Mouse (Mus musculus): ENCODE measurements at regions not wholly inside any gene's neighbourhood (a gene's known extent, or its start where the extent isn't known, plus 50 kb on each side); places are given as distances from the start of the nearest gene placed in this dataset.

DNA sequence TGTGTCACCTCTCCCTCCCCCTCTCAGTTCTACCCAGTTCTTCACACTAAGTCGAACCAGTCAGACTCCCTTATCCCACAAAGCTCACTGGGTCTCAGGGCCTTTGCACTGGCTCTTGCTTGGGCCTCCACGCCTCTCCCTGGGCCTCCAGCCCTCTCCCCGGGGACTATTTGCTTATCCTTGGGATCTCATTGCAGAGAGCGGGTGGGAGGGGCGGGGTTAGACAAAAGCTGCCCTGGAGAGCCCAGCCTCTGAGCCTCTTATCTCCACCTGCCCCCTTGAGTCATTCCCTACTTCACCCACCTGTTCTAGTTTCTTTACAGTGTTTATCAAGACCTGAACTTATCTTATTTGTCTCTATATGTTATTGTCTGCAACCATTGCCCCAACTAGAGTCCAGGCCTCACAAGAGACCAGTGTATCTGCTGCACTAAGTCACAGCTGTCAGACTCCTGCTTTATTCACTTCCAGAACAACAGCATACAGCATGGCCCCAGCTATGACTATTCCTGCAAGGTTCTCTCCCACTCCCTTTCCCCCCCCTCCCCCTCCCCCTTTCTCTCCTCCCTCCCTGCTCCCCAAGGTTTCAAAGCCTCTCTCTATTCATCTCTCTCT, 450.7 kb downstream of the Wdr11 start:
- DNase-seq: no peak

DNA sequence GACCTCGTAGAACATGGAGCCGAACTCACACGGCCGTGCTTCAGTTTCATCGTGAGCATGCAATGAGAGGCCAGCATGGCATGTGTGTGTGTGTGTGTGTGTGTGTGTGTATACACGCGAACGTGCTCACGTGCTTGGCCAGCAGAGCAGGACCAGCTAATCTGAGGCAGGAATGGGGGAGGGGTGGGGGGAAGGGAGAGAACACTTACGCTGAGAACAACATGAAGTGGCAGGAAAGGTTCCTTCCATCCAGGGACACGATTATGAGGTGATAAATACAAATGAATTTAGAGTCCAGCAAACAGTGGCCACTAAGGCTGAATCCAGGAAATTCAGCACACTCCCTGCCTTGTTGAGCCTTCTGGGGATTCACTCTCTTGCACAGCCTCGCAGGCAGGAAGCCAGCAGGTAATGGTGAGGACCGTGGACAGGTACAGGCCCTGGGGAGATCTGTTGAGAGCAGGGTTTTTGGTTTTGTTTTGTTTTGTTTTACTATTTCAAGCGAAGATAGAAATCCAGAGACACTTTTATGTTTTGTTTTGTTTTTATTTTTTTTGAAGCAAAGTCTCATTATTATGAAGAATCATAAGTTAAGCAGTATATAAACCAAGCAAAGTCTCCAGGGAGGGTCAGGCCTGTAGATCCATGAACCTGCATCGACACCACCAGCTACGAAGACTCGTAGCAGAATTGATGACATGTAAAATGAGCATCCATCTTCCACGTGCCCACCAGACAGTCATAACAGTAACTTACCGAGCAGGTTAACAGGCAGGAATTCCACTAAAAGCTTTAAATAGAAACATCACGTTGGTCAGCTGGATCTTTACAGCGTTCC, 452.0 kb downstream of the Wdr11 start:
- no peak for DNase-seq

DNA sequence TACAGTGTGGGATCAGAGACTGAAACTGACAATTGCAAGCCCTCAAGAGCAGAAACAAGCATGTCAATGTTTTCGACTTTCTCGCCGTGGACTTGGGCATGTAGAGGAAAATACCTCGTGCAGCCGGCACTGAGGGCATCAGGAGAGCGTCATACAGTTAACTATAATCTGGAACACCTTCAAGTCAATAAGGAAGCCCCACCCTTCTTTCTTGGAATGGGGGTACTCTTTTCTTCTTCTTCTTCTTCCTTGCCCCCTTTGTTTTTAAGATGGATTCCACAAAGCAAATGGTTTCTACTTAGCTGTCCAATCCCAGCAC, 452.5 kb downstream of the Wdr11 start:
- no peak for DNase-seq

DNA sequence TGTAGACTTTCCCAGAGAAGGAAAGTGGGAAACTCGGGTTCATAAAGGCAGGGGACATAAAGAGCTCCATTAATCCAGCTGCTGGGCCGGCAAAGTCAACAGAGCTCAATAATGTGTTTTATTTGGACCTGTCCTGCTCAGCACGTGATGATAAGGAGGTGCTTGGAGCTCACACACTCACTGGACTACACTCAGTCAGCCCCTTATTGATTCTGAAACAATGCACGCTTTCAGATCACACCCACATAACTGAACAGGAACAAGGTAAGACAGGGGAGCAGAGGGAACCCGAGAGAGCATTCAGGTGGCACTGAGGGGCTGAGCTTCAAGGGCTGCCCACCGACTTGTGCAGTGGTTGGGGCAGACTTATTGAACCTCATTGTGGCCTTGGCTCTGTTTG, 452.9 kb downstream of the Wdr11 start:
- no peak for DNase-seq

DNA sequence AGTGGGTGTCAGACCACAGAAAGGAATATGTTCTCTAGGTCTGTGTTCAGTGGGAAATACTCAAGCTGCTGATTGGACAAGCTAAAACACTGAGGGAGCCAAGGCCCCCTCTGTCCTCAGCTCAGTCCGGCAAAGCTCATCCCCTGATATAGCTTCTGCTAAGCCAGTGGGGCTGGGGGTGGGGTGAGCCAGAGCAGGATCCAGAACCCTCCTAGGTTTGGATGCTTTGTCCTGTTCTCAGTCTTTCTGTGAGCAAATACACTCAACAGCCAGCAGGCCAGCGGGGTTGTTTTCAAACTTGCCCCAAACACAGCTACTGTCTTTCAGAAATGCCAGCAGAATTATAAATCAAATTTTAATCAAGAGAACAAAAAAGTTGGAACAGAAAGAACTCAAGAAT, 454.4 kb downstream of the Wdr11 start:
- peak in 1 of 2 experiments; percentile 5 for DNase-seq

DNA sequence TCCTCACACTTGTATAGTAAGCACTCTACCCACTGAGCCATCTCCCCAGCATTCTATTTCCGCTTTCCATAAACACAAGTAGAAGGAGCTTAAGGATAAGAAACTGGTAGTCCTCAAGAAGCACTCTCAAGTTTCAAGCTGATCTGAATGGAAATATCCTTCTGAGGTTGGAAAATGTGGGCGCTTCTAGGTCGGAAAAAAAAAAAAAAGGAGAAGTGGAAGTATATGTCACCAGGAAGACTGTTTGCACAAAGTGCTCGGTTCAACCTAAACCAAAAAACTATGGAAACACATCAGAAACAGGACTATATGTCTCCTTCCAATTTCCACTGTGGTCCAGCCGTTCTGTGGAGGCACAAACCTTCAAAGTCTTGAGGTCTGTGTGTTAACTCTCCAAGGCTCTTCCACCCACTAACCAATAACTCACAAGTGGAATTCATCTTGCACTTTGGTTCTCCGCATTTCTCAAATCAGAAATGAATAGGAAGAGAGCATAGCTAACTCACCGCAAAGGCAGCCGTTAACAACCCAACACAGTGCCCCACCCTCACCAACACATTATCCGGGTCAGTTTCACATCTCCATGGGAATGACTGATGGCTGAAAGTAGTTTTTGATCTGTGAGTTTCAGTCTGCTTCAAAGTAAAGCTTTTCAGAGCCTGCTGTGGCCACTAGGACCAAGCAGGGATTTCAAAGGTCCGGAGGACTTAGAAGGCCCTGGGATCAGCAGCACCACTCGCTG, 455.8 kb downstream of the Wdr11 start:
- no peak for DNase-seq

DNA sequence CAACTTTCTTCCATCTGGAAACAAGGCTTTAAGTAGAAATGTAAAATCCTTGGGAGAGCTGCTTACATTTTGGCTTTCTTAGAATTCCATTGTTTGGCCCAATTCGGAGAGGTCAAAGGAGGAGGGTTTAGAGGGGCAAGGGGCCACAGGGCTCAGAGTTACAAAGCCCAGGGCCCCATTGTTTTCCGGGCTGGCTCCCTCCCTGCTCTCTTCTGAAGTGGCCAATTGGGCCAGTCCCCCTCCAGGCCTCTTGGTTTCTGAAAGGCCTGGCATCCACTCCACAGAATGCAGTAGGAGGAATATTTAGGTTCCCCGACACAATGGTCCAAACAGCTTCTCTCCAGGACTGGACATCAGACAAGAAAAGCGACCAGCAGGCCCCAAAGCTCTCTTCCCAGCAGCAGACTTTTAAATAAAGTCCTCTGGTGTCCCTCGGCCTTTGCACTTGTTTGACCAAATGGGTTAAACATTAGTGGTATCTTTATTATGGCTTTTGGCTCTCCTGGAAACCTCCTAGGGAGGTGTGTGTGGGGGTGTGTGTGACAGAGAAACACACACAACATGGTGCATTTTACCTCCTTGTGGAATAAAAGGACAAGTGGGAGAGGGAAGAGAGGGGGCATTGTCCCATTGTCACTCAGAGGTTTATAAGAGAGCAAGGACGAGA, 456.6 kb downstream of the Wdr11 start:
- no peak for DNase-seq

DNA sequence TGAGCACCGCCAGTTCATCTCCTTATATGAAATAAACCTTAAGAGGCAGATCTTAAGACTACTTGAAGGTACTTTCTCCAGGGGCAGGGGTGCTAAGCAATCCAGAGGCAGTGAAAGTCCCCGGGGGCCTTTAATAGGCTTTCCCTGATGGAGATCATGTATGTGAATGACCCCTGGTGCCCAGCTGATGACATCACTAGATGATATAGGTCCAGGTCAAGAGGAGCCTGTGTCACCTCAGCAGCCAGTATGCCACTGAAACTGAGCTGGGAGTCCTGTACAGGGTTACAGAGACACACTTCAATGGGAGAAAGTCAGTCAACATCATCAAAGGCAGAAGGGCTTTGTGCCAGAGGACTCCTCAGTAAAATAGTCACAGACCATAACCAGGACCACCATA, 457.8 kb downstream of the Wdr11 start:
- no peak for DNase-seq

DNA sequence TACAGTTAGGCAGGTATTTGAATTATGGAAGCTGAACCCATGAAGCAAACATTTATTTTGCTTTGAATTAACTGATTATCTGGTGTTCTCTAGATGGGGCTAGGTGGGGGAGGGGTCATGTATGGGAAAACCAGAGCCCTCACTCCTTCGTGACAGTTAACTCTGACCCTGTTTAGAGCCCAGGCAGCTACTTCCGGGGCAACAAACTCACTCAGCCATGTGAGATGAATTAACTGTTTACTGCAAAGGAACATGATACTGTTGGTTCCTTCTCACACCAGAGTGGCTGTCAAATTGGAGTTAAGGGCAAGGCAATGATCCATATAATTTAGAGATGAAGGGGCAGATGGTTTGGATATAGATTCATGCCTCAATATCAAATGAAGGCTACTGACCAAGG, 458.5 kb downstream of the Wdr11 start:
- DNase-seq: no peak

DNA sequence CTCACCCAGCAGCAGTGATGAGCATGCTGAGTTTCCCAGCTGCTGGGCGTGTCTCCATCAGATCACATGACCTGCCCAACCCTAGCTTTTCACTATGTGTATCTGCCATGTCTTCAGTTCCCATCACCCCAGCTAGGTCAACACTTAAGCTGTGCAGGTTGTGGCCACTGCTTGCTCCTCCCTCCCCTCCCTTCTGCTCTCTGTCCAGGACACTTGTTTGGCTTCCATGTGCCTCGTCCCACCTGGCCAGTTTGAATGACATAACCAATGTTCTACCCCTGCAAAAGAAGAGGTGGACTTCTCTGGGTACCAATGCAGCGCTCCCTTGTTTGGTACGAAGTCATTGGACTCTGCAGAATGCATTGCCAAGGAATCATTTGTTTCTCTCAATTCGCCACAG, 460.7 kb downstream of the Wdr11 start:
- no peak for DNase-seq

DNA sequence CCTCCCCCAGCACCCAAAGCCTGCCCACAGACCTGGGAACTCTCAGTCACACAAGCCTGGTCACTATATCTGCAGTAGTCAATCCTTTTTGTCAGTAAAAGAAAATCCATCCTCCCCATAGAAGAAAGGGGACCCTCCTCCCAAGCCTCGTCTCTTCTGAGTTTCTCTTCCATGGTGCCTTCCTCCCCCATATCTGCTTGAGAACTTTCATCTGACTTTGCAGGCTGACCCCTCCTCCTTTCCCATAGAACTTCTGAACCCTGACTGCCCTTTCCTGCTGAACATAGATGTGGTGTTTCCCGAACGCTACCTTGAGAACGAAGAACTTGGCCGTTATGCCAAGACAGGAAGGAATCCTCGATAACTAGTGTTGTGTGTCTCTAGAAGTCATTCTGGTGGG, 462.5 kb downstream of the Ate1 start:
- DNase-seq: no peak

DNA sequence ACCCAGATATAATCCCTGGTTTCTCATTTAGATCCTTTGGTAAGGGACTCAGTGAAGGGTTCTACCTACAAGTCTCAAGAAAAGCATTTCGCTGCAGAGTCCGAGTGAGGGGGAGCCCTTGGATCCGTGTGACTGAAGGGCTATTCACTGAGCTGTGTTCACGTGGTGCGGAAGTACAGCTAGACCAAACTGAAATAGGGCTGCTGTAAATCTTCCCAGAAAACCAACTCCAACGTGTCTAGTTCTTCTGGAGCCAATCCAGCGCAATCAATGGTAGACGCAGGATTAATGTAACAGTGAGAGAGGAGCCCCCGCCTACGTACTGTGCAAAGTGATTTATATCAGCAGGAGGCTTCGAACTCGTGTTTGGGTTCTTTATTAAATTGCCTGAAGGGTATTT, 461.9 kb downstream of the Ate1 start:
- DNase-seq: no peak

DNA sequence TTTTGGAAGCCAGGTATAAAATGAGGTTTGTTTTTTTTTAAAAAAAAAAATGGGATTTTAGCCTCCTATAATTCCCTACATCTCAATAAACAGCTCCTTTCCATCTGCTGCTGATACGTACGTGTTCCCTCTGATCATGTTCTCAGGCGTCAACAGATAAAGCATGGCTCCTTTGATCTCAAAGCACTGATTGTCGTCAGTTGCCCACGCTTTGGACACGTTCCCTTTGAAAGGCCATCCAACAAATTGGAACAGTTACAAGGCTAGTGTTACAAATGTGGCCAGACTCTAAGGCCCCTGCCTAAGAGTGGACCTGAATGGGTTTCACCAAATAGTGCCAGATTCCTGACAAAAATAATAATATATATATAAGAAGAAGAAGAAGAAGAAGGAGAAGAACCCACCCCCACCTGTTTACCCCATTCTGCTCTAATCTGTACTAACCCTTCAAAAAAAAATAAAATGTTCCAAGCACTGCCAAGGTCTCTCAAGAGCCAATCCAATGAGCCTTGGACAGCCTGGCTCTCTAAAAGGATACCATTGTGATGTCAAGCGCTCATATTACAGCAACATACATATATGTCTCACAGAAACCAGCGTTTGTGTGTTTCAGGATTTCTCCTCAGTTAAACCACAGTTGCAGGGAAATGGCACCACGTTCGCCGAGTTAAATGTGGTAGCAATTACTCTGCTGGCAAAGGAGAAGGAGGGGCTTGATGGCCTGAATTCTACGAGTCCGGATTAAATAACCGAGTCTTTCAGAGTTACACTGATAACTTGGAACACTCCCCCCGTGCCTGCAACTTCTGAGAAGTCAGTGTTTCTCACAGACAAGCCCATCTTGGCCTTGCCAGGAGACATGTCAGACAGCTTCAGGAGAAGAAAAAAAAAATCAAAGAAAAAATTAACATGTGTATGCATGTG, 460.2 kb downstream of the Ate1 start:
- DNase-seq: no peak

DNA sequence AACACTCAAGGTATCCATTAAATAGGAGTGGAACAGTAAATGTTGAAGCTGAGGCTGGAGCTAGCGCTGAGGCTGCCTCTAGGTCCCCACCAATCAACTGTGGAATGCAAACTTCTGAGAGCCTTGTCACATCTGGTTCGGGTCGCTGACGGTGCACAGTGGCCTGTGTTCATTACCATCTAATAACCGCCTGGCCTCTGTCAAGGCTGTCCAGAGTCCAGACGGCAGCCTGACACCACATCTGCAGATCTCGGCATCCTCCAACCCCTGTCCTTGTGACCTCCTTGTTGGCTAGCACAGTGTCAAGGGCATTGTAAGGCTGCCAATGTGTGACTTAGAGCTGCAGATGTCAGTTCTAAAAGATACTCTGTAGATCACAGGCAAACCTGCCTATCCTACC, 455.7 kb downstream of the Ate1 start:
- no peak for DNase-seq

DNA sequence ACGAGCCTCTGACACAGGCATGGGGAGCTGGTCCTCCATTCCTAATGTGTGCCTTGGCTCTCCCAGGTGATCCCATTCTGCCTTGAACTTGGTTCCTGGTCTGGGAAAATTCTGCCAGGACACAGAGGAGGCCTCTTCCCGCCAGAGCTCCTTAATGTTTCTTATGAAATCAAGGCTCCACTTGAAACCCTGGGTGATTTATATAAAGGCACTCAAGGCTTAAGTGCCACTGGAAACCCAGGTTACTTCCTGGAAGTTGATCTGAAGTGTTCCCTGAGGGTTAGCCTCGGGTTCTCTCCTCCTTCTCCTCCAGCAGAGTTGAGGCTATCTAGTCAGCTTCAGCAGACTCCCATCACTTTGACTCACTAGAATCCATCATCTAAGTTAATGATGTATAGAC, 451.9 kb downstream of the Ate1 start:
- DNase-seq: no peak

DNA sequence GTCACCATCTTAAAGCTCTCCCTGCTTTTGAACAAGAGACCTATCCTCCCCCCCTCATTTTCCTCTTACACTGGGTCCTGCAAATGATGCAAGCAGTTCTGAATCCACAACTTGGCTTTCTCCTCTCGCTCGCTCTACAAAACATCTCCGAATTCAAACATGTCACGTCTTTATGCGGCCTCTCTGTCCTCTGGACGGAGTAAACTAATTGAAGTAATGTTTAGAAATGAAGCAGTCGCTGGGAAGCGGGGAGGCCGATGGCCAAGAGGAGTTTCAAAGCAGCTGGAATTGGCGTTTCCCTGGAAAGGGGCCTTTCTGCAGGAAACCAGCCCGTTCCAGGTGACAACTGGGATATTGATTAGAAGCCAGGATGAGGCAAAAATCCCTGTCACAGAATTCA, 446.8 kb downstream of the Ate1 start:
- no peak for DNase-seq

DNA sequence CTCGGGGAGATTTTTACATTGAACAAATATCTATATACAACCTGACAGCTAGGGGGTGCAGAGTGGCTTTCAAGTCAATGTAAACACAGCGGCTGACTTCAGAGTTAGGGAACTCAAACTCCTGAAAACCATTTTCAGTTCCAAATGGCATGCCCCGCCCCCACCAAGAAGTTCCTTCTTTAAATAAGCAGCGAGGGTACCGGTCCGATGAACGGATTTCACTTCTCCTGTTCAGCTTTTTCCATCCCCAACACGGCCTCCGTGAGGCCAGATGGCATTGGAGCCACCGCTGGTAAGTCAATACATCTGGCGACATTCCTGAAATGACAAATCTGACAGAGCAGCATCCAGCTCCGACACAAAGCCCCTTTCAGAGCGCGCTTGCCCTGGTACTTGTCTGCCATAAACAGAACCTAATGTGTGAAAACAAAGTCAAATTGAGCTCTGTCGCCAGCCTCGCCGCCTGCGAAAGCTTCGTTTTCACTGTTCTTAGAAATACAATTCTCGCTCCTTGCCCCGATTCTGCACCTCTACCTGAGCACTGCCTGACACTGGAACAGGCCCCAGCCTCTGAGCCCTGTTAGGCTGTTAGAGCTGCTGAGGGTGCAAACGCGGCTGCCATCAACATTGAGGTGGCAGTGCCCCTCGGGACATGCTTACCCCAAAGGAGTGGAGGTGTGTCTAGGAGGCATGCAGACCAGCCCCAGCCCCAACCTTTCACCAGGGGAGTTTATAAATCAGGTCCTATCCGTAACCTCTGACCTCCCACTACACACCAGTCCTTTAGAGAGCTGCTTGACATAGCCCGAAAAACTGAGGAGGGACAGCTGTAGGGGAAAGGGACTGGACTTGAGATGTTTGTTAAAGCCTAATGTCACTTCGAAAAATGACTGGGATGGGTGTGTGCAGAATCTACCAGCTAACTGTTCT, 446.0 kb downstream of the Ate1 start:
- no peak for DNase-seq

DNA sequence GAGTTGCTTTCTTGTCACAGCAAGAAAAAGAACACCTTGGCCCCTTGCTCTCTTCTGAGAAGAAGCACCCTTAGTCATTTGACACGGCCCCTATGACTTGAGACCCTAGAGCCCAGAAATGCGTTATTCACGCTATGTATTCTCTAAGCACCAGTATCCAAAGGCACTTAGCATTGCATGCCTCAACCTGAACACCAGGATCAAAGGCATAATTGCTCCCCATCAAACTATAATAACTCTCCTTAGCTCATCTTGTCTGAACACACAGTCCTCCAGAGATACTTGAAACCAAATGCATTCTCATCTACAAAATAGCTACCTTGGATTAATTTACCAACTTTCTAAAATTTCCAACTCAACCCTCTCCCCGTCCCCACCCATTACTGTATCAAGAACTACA, 437.5 kb downstream of the Ate1 start:
- DNase-seq: no peak

DNA sequence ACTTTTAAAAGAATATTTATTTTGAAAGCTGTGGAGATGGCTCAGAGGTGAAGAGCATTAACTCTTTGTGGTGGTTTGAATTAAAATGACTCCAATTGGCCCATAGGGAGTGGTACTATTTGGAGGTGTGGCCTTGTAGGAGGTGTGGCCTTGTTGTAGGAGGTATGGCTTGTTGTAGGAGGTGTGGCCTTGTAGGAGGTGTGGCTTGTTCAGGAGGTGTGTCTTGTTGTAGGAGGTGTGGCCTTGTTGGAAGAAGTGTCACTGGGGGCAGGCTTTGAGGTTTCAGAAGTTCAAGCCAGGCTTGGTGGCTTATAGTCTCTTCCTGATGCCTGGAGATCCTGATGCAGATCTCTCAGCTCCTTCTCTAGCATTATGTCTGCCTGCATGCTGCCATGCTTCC, 434.5 kb downstream of the Ate1 start:
- no peak for DNase-seq

DNA sequence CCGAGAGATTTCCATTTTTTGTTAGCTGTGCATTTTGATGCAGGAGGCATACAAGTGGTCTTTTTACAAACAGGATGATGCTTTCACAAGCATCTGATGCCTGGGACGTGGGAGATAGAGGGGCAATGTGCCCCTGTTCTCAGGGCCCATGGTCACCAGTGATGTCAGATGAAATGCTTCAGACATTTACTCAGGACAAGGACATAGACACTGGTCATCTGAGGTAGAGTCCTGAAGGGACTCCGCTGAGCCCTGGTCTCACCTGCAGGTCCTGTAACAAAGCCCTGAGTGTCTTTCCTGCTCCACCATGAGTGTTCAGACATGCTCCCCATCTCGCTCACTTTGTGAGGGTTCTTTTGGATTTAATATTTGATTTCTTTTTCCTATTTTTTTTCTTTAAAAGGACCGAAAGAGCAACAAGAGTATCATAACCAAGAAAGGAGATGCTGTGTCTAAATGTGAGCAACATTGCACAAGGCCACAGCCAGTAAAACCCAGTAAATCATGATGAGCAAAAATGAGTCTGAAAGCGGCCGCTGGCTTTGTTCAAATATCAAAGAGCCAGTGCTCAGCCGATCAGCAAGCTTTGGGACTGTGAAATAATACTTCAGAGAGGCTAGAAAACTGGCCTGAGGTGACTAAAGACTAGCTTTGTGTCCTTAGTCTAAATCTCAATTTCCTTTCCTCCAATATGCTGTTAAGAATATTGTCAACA, 430.1 kb downstream of the Ate1 start:
- no peak for DNase-seq

DNA sequence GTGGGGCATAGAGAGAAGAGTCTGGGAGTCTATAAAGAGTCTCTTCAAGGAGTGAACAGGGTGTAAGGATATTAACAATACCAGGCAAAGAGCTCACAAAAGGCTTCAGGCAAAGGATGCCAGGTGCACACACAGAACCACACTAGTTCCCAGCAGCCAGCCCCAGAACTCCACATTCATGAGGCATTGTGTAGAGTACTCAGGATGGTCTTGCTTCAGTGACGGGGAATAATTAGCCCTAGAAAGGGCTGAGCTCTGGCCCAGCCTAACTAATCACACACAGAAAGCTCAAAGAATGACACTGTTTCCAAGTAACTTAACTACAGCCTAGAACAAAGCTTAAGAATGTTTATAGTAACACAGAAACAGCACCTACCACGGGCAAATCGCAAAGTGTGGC, 428.2 kb downstream of the Ate1 start:
- no peak for DNase-seq

Data from cerebellum, postnatal 36 days (tissue).